27 mouse cellular contexts compared by ENCODE assay signal in genomic region chr4:42898914-42899313, GRCm38 (mm10). TPM values are rescaled to one million over a fixed set of nuclear protein-coding genes. Genes with fewer than 3 reads are reported as not detected.
A peak's percentile ranks its signal among the peaks of the same experiment; 100 is the strongest.
DNase-seq lines count a peak whose midpoint lies in the region; ATAC-seq and TF ChIP-seq lines count a peak whose summit lies in the region.
"Had no signal": no experiment of that assay in that cellular context is flagged by ENCODE, and none has a peak within 500 bp of the region (broad histone marks: within the 10 kb centered on the region; RNA-seq: fewer than 3 reads in every experiment).

No protein-coding gene starts in this region.

- no peak for TF ChIP-seq POLR2A in ES-Bruce4 (IDR thresholded peaks at IDR 0.05; ENCODE audit: insufficient read depth, low read length)

- no peaks in the 10 kb centered on the region for H3K4me1 ChIP-seq in intestine, embryonic 14.5 days (replicated peaks; ENCODE audit: control insufficient read depth, insufficient read depth, low read length)
- H3K4me1 ChIP-seq in intestine, embryonic 15.5 days (replicated peaks): no peaks in the 10 kb centered on the region
- no peaks in the 10 kb centered on the region for H3K4me1 ChIP-seq in ES-Bruce4 (ENCODE audit: control insufficient read depth, insufficient read depth, low read length)
- H3K4me1 ChIP-seq: embryonic facial prominence, embryonic 13.5 days; embryonic facial prominence, embryonic 15.5 days; forebrain, embryonic 12.5 days had no signal

- no peaks in the 10 kb centered on the region for H3K27me3 ChIP-seq in intestine, embryonic 14.5 days (replicated peaks; ENCODE audit: control insufficient read depth, insufficient read depth, low read length)
- no peaks in the 10 kb centered on the region for H3K27me3 ChIP-seq in intestine, embryonic 15.5 days (replicated peaks)
- no peaks in the 10 kb centered on the region for H3K27me3 ChIP-seq in ES-Bruce4 (ENCODE audit: control insufficient read depth, insufficient read depth, low read length, poor library complexity, severe bottlenecking)
- H3K27me3 ChIP-seq: embryonic facial prominence, embryonic 13.5 days; embryonic facial prominence, embryonic 15.5 days had no signal

- peak; percentile 61; the same call in 1 of the 2 replicates for TF ChIP-seq EP300 in ES-Bruce4 (IDR thresholded peaks at IDR 0.05; ENCODE audit: insufficient read depth, low read depth, low read length)

- TF ChIP-seq CTCF in ES-Bruce4 (IDR thresholded peaks at IDR 0.05; ENCODE audit: low read depth, low read length): no peak

- no peaks in the 10 kb centered on the region for H3K9me3 ChIP-seq in intestine, embryonic 14.5 days (ENCODE audit: control insufficient read depth, low read length)
- no peaks in the 10 kb centered on the region for H3K9me3 ChIP-seq in intestine, embryonic 15.5 days
- H3K9me3 ChIP-seq in ES-Bruce4 (replicated peaks; ENCODE audit: control insufficient read depth, insufficient read depth, low read length, poor library complexity, severe bottlenecking): no peaks in the 10 kb centered on the region
- H3K9me3 ChIP-seq: embryonic facial prominence, embryonic 13.5 days; embryonic facial prominence, embryonic 15.5 days; forebrain, embryonic 10.5 days; forebrain, embryonic 12.5 days had no signal

- DNase-seq in intestine, embryonic 14.5 days (ENCODE audit: low spot score): peak; percentile 1
- peak; percentile 62 for DNase-seq in ES-CJ7 (ENCODE audit: low read depth, low spot score)
- peak; percentile 61 for DNase-seq in ZHBTc4 (ENCODE audit: low read depth, low spot score)
- no peak for DNase-seq in embryo, embryonic 11 days
- DNase-seq in layer of hippocampus, adult 11-12 months (ENCODE audit: low spot score): no peak
- DNase-seq: adrenal gland, adult 8-10 months; adrenal gland, postnatal 14 days; adrenal gland, postnatal 36 days; cerebellum, adult 11-12 months; cerebellum, adult 2 months; cerebellum, adult 9-10 months; cerebellum, postnatal 10 days; cerebellum, postnatal 25 days had no signal

- H3K9ac ChIP-seq in intestine, embryonic 14.5 days (ENCODE audit: low read length): no peak overlapping the region
- no peak overlapping the region for H3K9ac ChIP-seq in intestine, embryonic 15.5 days
- H3K9ac ChIP-seq in ES-Bruce4 (ENCODE audit: low read depth, poor library complexity, severe bottlenecking): no peak overlapping the region
- H3K9ac ChIP-seq: embryonic facial prominence, embryonic 13.5 days; embryonic facial prominence, embryonic 15.5 days; forebrain, embryonic 12.5 days had no signal

- ATAC-seq in intestine, embryonic 14.5 days (replicated peaks; ENCODE audit: low FRiP score, low TSS enrichment, low read depth): no peak
- ATAC-seq in intestine, embryonic 15.5 days: no peak
- ATAC-seq: activated CD4-positive, CD25-positive, alpha-beta regulatory T cell, adult 4 months; forebrain, embryonic 14.5 days; forebrain, embryonic 16.5 days; Patski had no signal

- no peak overlapping the region for H3K4me2 ChIP-seq in intestine, embryonic 14.5 days (ENCODE audit: low read length)
- H3K4me2 ChIP-seq in intestine, embryonic 15.5 days (replicated peaks): no peak overlapping the region
- H3K4me2 ChIP-seq: embryonic facial prominence, embryonic 13.5 days; embryonic facial prominence, embryonic 15.5 days; forebrain, embryonic 12.5 days had no signal

- H3K27ac ChIP-seq in intestine, embryonic 14.5 days (ENCODE audit: low read depth): no peak overlapping the region
- no peak overlapping the region for H3K27ac ChIP-seq in intestine, embryonic 15.5 days
- H3K27ac ChIP-seq in ES-Bruce4 (ENCODE audit: insufficient read depth, low read length): no peak overlapping the region
- H3K27ac ChIP-seq: embryonic facial prominence, embryonic 13.5 days; embryonic facial prominence, embryonic 15.5 days; forebrain, embryonic 10.5 days; forebrain, embryonic 12.5 days had no signal

- H3K4me3 ChIP-seq in intestine, embryonic 14.5 days (ENCODE audit: low read depth, low read length): no peak overlapping the region
- H3K4me3 ChIP-seq in intestine, embryonic 15.5 days (replicated peaks): no peak overlapping the region
- H3K4me3 ChIP-seq in ES-Bruce4 (ENCODE audit: low read depth, low read length): no peak overlapping the region
- H3K4me3 ChIP-seq: embryonic facial prominence, embryonic 13.5 days; embryonic facial prominence, embryonic 15.5 days; erythroblast, embryonic 14.5 days; forebrain, embryonic 10.5 days; forebrain, embryonic 12.5 days had no signal

- H3K36me3 ChIP-seq in intestine, embryonic 14.5 days (ENCODE audit: control insufficient read depth, insufficient read depth, low read length): no peaks in the 10 kb centered on the region
- H3K36me3 ChIP-seq in intestine, embryonic 15.5 days: no peaks in the 10 kb centered on the region
- no peaks in the 10 kb centered on the region for H3K36me3 ChIP-seq in ES-Bruce4 (ENCODE audit: control insufficient read depth, insufficient read depth, low read length, poor library complexity, severe bottlenecking)
- H3K36me3 ChIP-seq: embryonic facial prominence, embryonic 13.5 days; embryonic facial prominence, embryonic 15.5 days; forebrain, embryonic 10.5 days; forebrain, embryonic 12.5 days had no signal

- 43% methylated on average over 3 of the region's 3 CpGs for WGBS in intestine, embryonic 14.5 days
- 29% methylated on average over 3 of the region's 3 CpGs for WGBS in intestine, embryonic 15.5 days

RNA-seq across cellular contexts. Expression of gene Phf24, which starts 17.5 kb away (rescaled TPM):
- 1.6 and 1.9 TPM in 2 replicates for polyA plus RNA-seq in intestine, embryonic 14.5 days (2014; fragmentation: Nextera tagmentation; extraction: Ambion mirVana)
- 0.82 and 1.6 TPM in 2 replicates for polyA plus RNA-seq in intestine, embryonic 15.5 days (2015; fragmentation: Nextera tagmentation; extraction: Ambion mirVana)
- 0.10 TPM in 1 of 2 replicates, not detected in the other for polyA plus RNA-seq in ES-Bruce4 (2011; ENCODE audit: insufficient read depth, insufficient read length, low read depth, missing spikeins)
- polyA plus RNA-seq: C2C12; erythroblast, embryonic 14.5 days; Patski had no signal

RNA-seq across cellular contexts. Expression of gene Fam205c, which starts 24.9 kb away (rescaled TPM):
- 0.43 and 0.81 TPM in 2 replicates for polyA plus RNA-seq in intestine, embryonic 14.5 days (2014; fragmentation: Nextera tagmentation; extraction: Ambion mirVana)
- polyA plus RNA-seq in intestine, embryonic 15.5 days (2015; fragmentation: Nextera tagmentation; extraction: Ambion mirVana): 0.30 and 0.60 TPM in 2 replicates
- not detected in 2 replicates for polyA plus RNA-seq in ES-Bruce4 (2011; ENCODE audit: insufficient read depth, insufficient read length, low read depth, missing spikeins)
- polyA plus RNA-seq: activated CD4-positive, CD25-positive, alpha-beta regulatory T cell, adult 4 months; C2C12; cortical plate, adult 2 months; embryonic facial prominence, embryonic 11.5 days; erythroblast, embryonic 14.5 days; Patski had no signal

RNA-seq across cellular contexts. Expression of gene Gm12394, which starts 42.3 kb away (rescaled TPM):
- 0.14 TPM in 1 of 2 replicates, not detected in the other for polyA plus RNA-seq in intestine, embryonic 14.5 days (2014; fragmentation: Nextera tagmentation; extraction: Ambion mirVana)
- polyA plus RNA-seq in intestine, embryonic 15.5 days (2015; fragmentation: Nextera tagmentation; extraction: Ambion mirVana): 0.09 and 0.10 TPM in 2 replicates
- polyA plus RNA-seq in ES-Bruce4 (2011; ENCODE audit: insufficient read depth, insufficient read length, low read depth, missing spikeins): not detected in 2 replicates
- polyA plus RNA-seq: activated CD4-positive, CD25-positive, alpha-beta regulatory T cell, adult 4 months; C2C12; erythroblast, embryonic 14.5 days; Patski had no signal

RNA-seq across cellular contexts. Expression of gene Fam205a1, which starts 45.2 kb away (rescaled TPM):
- not detected in 2 replicates for polyA plus RNA-seq in intestine, embryonic 14.5 days (2014; fragmentation: Nextera tagmentation; extraction: Ambion mirVana)
- not detected in 2 replicates for polyA plus RNA-seq in intestine, embryonic 15.5 days (2015; fragmentation: Nextera tagmentation; extraction: Ambion mirVana)
- polyA plus RNA-seq in ES-Bruce4 (2011; ENCODE audit: insufficient read depth, insufficient read length, low read depth, missing spikeins): not detected in 2 replicates
- polyA plus RNA-seq: activated CD4-positive, CD25-positive, alpha-beta regulatory T cell, adult 4 months; C2C12; embryonic facial prominence, embryonic 11.5 days; embryonic facial prominence, embryonic 13.5 days; embryonic facial prominence, embryonic 15.5 days; erythroblast, embryonic 14.5 days; forebrain, embryonic 12.5 days; forebrain, embryonic 14.5 days; Patski had no signal

RNA-seq across cellular contexts. Expression of gene Dnajb5, which starts 50.7 kb away (rescaled TPM):
- polyA plus RNA-seq in intestine, embryonic 14.5 days (2014; fragmentation: Nextera tagmentation; extraction: Ambion mirVana): 7.3 and 7.4 TPM in 2 replicates
- 7.3 and 8.4 TPM in 2 replicates for polyA plus RNA-seq in intestine, embryonic 15.5 days (2015; fragmentation: Nextera tagmentation; extraction: Ambion mirVana)
- 27.2 and 28.9 TPM in 2 replicates for polyA plus RNA-seq in ES-Bruce4 (2011; ENCODE audit: insufficient read depth, insufficient read length, low read depth, missing spikeins)
- polyA plus RNA-seq: erythroblast, embryonic 14.5 days had no signal

Comparison
In these comparisons a context has a peak if more than half of its experiments do, and no peak if none do; other contexts are left out.
1. DNase-seq: peak in intestine, embryonic 14.5 days (single experiment), ES-CJ7 (single experiment) and ZHBTc4 (single experiment); none in embryo, embryonic 11 days (single experiment) and layer of hippocampus, adult 11-12 months (single experiment).